Mouse (Mus musculus) midbrain, embryonic 12.5 days (tissue): Measurements from ENCODE around the gene Zcchc9. TPM values are rescaled to one million over a fixed set of nuclear protein-coding genes. Genes with fewer than 3 reads are reported as not detected.

Experiments used
- ATAC-seq: fragments of 200-750 bp; cut with Nextera tagmentation; 2 replicates; pipeline ENCODE4 v1.8.0; 2017; ENCODE audit warnings: low read depth, moderate TSS enrichment, moderate library complexity; ENCODE audit not compliant: low FRiP score
- H3K27ac ChIP-seq: fragments of 300-500 bp; sonication (generic); replicated peaks from 2 replicates; pipeline ENCODE4 v1.5.1; 2016; ENCODE audit warnings: mild to moderate bottlenecking
- H3K27me3 ChIP-seq: fragments of 300-500 bp; sonication (generic); 2 replicates; pipeline ENCODE4 v1.6.1; 2016; ENCODE audit warnings: mild to moderate bottlenecking
- H3K36me3 ChIP-seq: fragments of 300-500 bp; sonication (generic); 2 replicates; pipeline ENCODE4 v1.6.1; 2016
- H3K4me1 ChIP-seq: fragments of 300-500 bp; sonication (generic); 2 replicates; pipeline ENCODE4 v1.6.1; 2016
- H3K4me2 ChIP-seq: fragments of 300-500 bp; sonication (generic); replicated peaks from 2 replicates; pipeline ENCODE4 v1.6.1; 2016; ENCODE audit warnings: mild to moderate bottlenecking, moderate library complexity
- H3K4me3 ChIP-seq: fragments of 300-500 bp; sonication (generic); 2 replicates; pipeline ENCODE4 v1.5.1; 2016; ENCODE audit warnings: mild to moderate bottlenecking
- H3K9ac ChIP-seq: fragments of 300-500 bp; sonication (generic); replicated peaks from 2 replicates; pipeline ENCODE4 v1.6.1; 2016; ENCODE audit warnings: mild to moderate bottlenecking, moderate library complexity
- H3K9me3 ChIP-seq: fragments of 300-500 bp; sonication (generic); 2 replicates; pipeline ENCODE4 v1.6.1; 2016; ENCODE audit warnings: mild to moderate bottlenecking
- WGBS: fragments of 180-500 bp; shearing (Covaris S2); methylation state at CpG from one replicate; pipeline ENCODE4 v1.1.7; 2016; 5-methylcytosine and 5-hydroxymethylcytosine counted together
- microRNA-seq: library from miRNA; unstranded; fragments of <30 nt; microRNA quantifications from one replicate; pipeline ENCODE4, GENCODE M21; 2017
- polyA plus RNA-seq: library from polyadenylated mRNA; unstranded; fragments of >200 nt; fragmentation: Nextera tagmentation; extraction: Ambion mirVana; gene quantifications from 2 replicates; pipeline ENCODE4 v1.2.1, GENCODE M21; 2016

The Zcchc9 gene
- polyA plus RNA-seq, 1 experiment from 2014 or later: 26.6 TPM

- H3K36me3 ChIP-seq: no peaks in the 10 kb centered on the region
- no peak for ATAC-seq
- H3K27me3 ChIP-seq: no peaks in the 10 kb centered on the region
- WGBS: 85% methylated on average over 7 of the region's 7 CpGs
- H3K4me1 ChIP-seq: no peaks in the 10 kb centered on the region
- no peak overlapping the region for H3K27ac ChIP-seq
- H3K4me2 ChIP-seq: no peak overlapping the region
- H3K9me3 ChIP-seq: no peaks in the 10 kb centered on the region
- no peak overlapping the region for H3K9ac ChIP-seq
- H3K4me3 ChIP-seq: no peak overlapping the region
Measured at GRCm38 (mm10) chr13:91758316-91759048, 49.0 kb downstream of the Zcchc9 start.

GRCm38 (mm10) chr13:91756230-91756629, 51.3 kb downstream of the Zcchc9 start:
- no peak overlapping the region for H3K9ac ChIP-seq
- H3K4me3 ChIP-seq: no peak overlapping the region
- no peak for ATAC-seq
- no peaks in the 10 kb centered on the region for H3K36me3 ChIP-seq
- H3K9me3 ChIP-seq: no peaks in the 10 kb centered on the region
- no peak overlapping the region for H3K27ac ChIP-seq
- H3K4me1 ChIP-seq: no peaks in the 10 kb centered on the region
- no peaks in the 10 kb centered on the region for H3K27me3 ChIP-seq
- WGBS: 90% methylated on average over 4 of the region's 4 CpGs
- H3K4me2 ChIP-seq: no peak overlapping the region

- H3K27ac ChIP-seq: no peak overlapping the region
- no peaks in the 10 kb centered on the region for H3K4me1 ChIP-seq
- no peaks in the 10 kb centered on the region for H3K36me3 ChIP-seq
- no peak overlapping the region for H3K4me3 ChIP-seq
- no peak for ATAC-seq
- H3K27me3 ChIP-seq: no peaks in the 10 kb centered on the region
- H3K9ac ChIP-seq: no peak overlapping the region
- H3K4me2 ChIP-seq: no peak overlapping the region
- H3K9me3 ChIP-seq: no peaks in the 10 kb centered on the region
Measured at GRCm38 (mm10) chr13:91754762-91755161, 52.7 kb downstream of the Zcchc9 start.

- H3K9ac ChIP-seq: no peak overlapping the region
- H3K4me2 ChIP-seq: no peak overlapping the region
- no peak overlapping the region for H3K27ac ChIP-seq
- no peaks in the 10 kb centered on the region for H3K9me3 ChIP-seq
- no peaks in the 10 kb centered on the region for H3K27me3 ChIP-seq
- no peak for ATAC-seq
- H3K4me3 ChIP-seq: no peak overlapping the region
- no peaks in the 10 kb centered on the region for H3K36me3 ChIP-seq
- WGBS: 61% methylated on average over 4 of the region's 4 CpGs
- no peaks in the 10 kb centered on the region for H3K4me1 ChIP-seq
Measured at GRCm38 (mm10) chr13:91753724-91754123, 53.8 kb downstream of the Zcchc9 start.

GRCm38 (mm10) chr13:91749981-91750380, 57.5 kb downstream of the Zcchc9 start:
- 76% methylated on average over 4 of the region's 4 CpGs for WGBS
- no peak overlapping the region for H3K9ac ChIP-seq
- no peak overlapping the region for H3K4me2 ChIP-seq
- no peaks in the 10 kb centered on the region for H3K4me1 ChIP-seq
- no peaks in the 10 kb centered on the region for H3K36me3 ChIP-seq
- H3K4me3 ChIP-seq: no peak overlapping the region
- H3K27ac ChIP-seq: no peak overlapping the region
- H3K27me3 ChIP-seq: no peaks in the 10 kb centered on the region
- no peak for ATAC-seq
- H3K9me3 ChIP-seq: no peaks in the 10 kb centered on the region

- no peak overlapping the region for H3K4me3 ChIP-seq
- no peaks in the 10 kb centered on the region for H3K27me3 ChIP-seq
- WGBS: 93% methylated on average over 2 of the region's 2 CpGs
- no peaks in the 10 kb centered on the region for H3K9me3 ChIP-seq
- H3K9ac ChIP-seq: no peak overlapping the region
- H3K4me1 ChIP-seq: no peaks in the 10 kb centered on the region
- H3K27ac ChIP-seq: no peak overlapping the region
- no peak for ATAC-seq
- H3K4me2 ChIP-seq: no peak overlapping the region
- H3K36me3 ChIP-seq: no peaks in the 10 kb centered on the region
Measured at GRCm38 (mm10) chr13:91748401-91748800, 59.1 kb downstream of the Zcchc9 start.

Small RNA genes lying within 50 kb of the gene (microRNA-seq; reads per million reads assigned to microRNA genes)
- gene Gm27656: not detected

Other genes with a start within 250 kb of the Zcchc9 start
- gene Acot12, start 66.2 kb downstream of the Zcchc9 start, polyA plus RNA-seq: not detected in 2 replicates
- gene Ckmt2, start 69.2 kb upstream of the Zcchc9 start, polyA plus RNA-seq: not detected in 2 replicates